Mouse (Mus musculus) olfactory bulb, adult 2 months (tissue): Measurements from ENCODE around the gene Prep.

Source experiments
- CTCF ChIP-seq: fragments of 200-500 bp; IDR thresholded peaks from 2 replicates; pipeline ENCODE4 v1.5.1; 2012; ENCODE audit warnings: low read depth, mild to moderate bottlenecking, low read length, moderate library complexity; ENCODE audit not compliant: insufficient read depth
- POLR2A ChIP-seq: fragments of 200-500 bp; IDR thresholded peaks from 2 replicates; pipeline ENCODE4 v1.6.1; 2012; ENCODE audit warnings: mild to moderate bottlenecking, low read depth, low read length, moderate library complexity; ENCODE audit not compliant: insufficient read depth

GRCm38 (mm10) chr10:45132371-45132770, 65.4 kb downstream of the Prep start:
- no peak for TF ChIP-seq CTCF
- no peak for TF ChIP-seq POLR2A
